Mouse (Mus musculus): ENCODE measurements at regions not wholly inside any gene's neighbourhood (a gene's known extent, or its start where the extent isn't known, plus 50 kb on each side); places are given as distances from the start of the nearest gene placed in this dataset.
A peak's percentile ranks its signal among the peaks of the same experiment; 100 is the strongest.

GRCm38 (mm10) chr10:113034356-113034755, 105.6 kb upstream of the Atxn7l3b start:
- no peak for DNase-seq

- DNase-seq: no peak
Measured at GRCm38 (mm10) chr10:113032870-113033269, 104.1 kb upstream of the Atxn7l3b start.

GRCm38 (mm10) chr10:113027300-113027699, 98.5 kb upstream of the Atxn7l3b start:
- peak; percentile 8 for DNase-seq

GRCm38 (mm10) chr10:113024633-113025032, 95.8 kb upstream of the Atxn7l3b start:
- no peak for DNase-seq

- no peak for DNase-seq
Measured at GRCm38 (mm10) chr10:113009124-113009523, 80.3 kb upstream of the Atxn7l3b start.

- no peak for DNase-seq
Measured at GRCm38 (mm10) chr10:112990720-112991119, 61.9 kb upstream of the Atxn7l3b start.

- DNase-seq: no peak
Measured at GRCm38 (mm10) chr10:112982697-112983096, 53.9 kb upstream of the Atxn7l3b start.

Measured in cerebellum, adult 8-10 months (tissue).